Mouse (Mus musculus): ENCODE data around the gene Iqsec3. TPM values are rescaled to one million over a fixed set of nuclear protein-coding genes. Genes with fewer than 3 reads are reported as not detected.
A peak's percentile ranks its signal among the peaks of the same experiment; 100 is the strongest.

The Iqsec3 gene
- polyA plus RNA-seq (2012; rRNA removed): 0.32 and 0.33 TPM in 2 replicates

DNA sequence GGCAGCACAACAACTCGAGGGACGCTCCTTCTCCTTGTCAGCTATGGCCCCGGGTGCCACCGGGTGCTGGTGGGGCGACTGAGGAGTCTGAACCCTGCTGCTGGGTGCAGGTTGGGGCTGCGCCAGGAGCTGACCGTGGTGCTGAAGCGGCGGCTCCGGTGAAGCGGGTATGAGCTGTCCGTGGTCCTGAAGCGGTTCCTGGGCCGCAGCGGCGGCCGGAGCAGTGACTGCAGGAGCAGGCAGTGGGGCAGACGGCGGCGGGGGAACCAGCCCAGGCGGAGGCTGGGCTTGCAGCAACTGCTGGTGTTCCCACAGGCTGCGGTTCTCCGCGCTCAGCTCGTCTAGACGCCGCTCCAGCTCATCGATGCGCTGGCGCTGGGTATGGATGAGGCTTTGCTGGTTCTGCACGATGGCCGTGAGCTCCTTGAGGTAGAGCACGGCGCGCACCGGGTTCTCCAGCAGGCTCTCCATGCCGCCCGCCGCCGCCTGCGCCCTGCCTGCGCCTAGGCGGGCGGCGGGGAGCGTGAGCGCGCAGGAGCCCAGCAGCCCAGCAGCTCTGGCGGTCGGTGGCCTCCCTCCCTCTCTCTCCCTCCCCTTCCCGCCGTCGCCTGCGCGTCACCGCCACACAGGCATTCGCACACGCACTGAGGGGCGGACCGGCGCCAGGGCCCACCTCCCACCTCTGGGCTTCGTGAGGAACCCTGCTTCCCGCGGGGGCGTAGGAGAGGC lies at the start of gene Iqsec3:
Gene Iqsec3, minus strand, starts transcription at position 586 of the 729 bp plus-strand sequence.
- WGBS: 3% methylated on average over 65 of the region's 65 CpGs
- peak; percentile 3 for DNase-seq (ENCODE audit: low read depth, low spot score)

GRCm38 (mm10) chr6:121522106-121522705 lies 48.7 kb upstream of the Iqsec3 start:
- DNase-seq (ENCODE audit: low read depth, low spot score): no peak
- 60% methylated on average over 5 of the region's 5 CpGs for WGBS

GRCm38 (mm10) chr6:121521030-121521429 lies 47.6 kb upstream of the Iqsec3 start:
- no peak for DNase-seq (ENCODE audit: low read depth, low spot score)
- 57% methylated on average over 3 of the region's 3 CpGs for WGBS

DNA sequence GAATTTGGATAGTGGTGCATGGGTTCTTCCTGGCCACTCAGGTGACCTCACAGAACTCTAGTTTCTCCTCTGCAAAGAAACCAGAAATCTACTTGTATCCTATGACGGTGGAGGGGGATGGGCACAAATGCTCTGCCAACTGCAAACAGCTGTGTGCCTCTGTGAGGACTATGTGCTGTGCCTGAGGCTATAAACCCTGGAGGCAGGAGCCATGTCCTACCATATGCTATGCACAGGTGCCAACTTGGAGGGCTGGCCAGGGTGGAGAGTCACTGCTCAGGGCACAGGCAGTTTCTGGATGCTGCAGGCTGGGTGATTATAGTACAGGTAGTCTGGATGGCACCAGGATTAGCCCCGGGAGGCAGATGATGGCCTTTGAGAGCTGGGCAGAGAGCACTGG lies 46.4 kb upstream of the Iqsec3 start:
- no peak for DNase-seq (ENCODE audit: low read depth, low spot score)
- WGBS: 66% methylated on average over 2 of the region's 2 CpGs

GRCm38 (mm10) chr6:121519266-121519810 lies 45.9 kb upstream of the Iqsec3 start:
- WGBS: 60% methylated on average over 5 of the region's 5 CpGs
- no peak for DNase-seq (ENCODE audit: low read depth, low spot score)

DNA sequence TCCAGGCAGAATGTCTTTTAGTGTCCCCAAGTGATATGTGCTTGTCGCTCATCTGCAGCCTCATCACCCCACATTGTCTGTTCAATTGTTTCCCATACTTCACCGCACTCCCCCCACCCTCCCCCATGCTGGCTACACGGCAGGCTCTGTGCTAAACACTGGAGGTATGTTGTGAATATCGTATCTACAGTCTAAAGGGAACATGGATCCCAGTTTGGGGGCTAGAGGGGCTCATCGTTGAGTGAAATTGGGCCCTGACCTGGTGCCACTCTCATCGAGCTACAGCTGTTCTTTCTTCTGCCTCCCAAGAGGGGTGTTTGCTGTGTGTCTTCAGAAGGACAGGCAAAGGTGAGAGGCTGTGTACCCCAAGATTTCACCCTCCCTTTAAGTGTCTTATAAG lies 44.2 kb upstream of the Iqsec3 start:
- 76% methylated on average over 6 of the region's 6 CpGs for WGBS
- DNase-seq (ENCODE audit: low read depth, low spot score): no peak

DNA sequence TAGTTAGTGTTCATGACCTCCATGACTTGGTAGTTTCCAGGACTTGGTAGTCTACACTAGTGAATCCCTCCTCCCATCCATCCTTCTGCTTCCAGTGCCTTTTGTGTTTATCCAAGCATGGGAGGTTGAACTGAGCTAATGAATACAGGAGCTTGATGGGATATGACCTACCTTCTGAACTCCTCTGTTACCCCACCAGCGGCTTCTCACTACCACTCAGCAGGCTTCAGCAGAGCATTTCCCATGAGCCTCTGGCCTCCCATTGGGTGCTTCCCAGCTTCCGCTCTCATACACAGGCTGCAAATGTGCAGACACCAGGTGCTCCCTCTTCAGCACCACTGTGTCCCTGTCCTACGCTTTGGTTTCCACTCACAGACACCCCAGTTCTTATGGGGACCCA lies 36.9 kb upstream of the Iqsec3 start:
- no peak for DNase-seq (ENCODE audit: low read depth, low spot score)
- 90% methylated on average over 3 of the region's 3 CpGs for WGBS

- no peak for DNase-seq (ENCODE audit: low read depth, low spot score)
- 74% methylated on average over 7 of the region's 7 CpGs for WGBS
These were observed 36.4 kb upstream of the Iqsec3 start for GRCm38 (mm10) chr6:121509871-121510270.

DNA sequence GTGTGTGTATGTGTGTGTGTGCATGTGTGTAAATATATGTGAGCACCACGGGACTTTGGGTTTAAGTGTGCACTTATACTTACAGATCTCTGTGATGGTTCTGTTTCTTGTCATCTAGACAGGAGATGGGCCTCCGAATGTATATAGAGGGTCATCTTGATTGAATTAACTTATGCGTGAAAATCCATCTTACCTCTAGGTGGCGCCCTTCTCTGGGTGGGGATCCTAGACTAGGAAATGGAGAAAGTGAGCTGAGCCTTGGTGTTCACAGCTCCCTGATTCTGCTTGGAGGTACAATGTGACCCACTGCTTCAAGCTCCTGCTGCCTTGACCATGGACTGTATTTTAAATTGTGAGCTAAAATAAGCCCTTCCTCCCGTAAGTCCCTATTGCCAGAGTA lies 34.8 kb upstream of the Iqsec3 start:
- no peak for DNase-seq (ENCODE audit: low read depth, low spot score)
- 64% methylated on average over 5 of the region's 5 CpGs for WGBS

DNA sequence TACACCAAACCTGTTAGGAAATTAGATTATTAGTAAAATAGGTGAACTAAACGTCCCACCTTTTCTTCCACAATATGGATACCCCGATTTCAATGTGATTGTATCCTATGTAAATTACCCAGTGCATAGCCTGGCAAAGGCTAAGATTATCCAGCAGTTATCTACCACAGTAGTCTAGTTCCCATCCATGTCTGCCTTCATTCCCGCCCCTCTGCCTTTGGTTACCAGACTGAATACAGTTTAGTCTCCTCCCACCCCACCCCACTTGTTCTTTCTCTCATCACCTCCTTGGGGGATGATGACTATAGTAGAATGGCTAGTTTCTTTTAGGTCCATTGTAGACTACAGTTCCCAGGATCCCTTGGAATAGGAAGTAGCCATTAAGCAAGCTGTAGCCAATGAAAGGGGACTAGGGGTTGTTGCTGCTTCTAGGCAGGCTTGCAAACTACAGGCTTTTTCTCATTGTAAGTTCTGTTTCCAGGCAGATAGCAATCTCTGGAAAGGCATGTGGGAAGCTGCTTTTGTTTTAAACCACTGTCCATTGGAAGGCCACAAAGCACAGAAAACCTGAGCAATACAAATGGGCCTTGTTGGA lies 27.7 kb upstream of the Iqsec3 start:
- WGBS: 74% methylated on average over 3 of the region's 3 CpGs
- no peak for DNase-seq (ENCODE audit: low read depth, low spot score)

- WGBS: 62% methylated on average over 3 of the region's 3 CpGs
- DNase-seq (ENCODE audit: low read depth, low spot score): no peak
These were observed 26.4 kb upstream of the Iqsec3 start for GRCm38 (mm10) chr6:121499856-121500255.

GRCm38 (mm10) chr6:121498819-121499535 lies 25.5 kb upstream of the Iqsec3 start:
- WGBS: 25% methylated on average over 9 of the region's 9 CpGs
- DNase-seq (ENCODE audit: low read depth, low spot score): no peak

DNA sequence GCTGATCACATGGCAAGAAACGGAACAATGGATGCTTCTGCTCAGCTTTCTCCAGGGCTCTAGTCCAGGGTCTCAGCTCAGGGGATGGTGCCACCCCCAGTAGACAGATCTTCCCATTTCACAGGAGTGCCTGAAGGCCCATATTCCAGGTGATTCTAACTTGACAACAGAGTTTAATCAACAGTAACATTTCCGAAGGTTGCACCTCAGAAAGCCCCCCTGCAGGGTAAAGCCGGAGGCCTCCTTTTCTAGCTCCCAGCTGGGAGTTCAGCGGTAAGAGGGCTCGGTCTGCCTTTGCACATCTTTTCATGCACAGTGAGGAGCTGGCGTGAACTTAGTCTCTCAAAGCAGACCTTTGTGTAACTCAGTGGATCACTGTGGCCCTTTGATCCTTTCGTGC lies 22.1 kb upstream of the Iqsec3 start:
- DNase-seq (ENCODE audit: low read depth, low spot score): no peak

GRCm38 (mm10) chr6:121495026-121495425 lies 21.5 kb upstream of the Iqsec3 start:
- WGBS: 100% methylated on average over 1 of the region's 1 CpGs

More for the DNA sequence above, 22.1 kb upstream of the Iqsec3 start:
- 61% methylated on average over 7 of the region's 7 CpGs for WGBS

DNA sequence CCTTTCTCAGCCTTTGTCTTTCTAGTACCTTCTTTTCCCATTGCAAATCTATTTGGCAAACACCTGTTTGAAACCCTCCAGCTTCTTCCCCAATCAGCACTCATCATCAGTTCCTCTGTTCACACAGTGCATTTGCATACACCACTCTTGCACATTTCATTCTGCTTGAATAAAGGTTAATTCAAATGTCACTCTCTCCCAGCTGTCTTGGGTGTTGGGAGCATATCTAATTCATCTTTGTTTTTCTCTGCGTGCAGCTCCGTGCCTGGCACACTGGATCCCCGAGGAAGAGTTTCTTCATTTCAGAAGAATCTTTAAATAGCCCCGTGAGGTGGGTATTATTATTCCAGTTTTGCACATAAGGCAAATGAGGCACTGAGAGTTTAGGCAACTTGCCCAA lies 20.8 kb upstream of the Iqsec3 start:
- no peak for DNase-seq (ENCODE audit: low read depth, low spot score)
- WGBS: 76% methylated on average over 4 of the region's 4 CpGs

More at GRCm38 (mm10) chr6:121495026-121495425, 21.5 kb upstream of the Iqsec3 start:
- no peak for DNase-seq (ENCODE audit: low read depth, low spot score)

GRCm38 (mm10) chr6:121491339-121491738 lies 17.9 kb upstream of the Iqsec3 start:
- DNase-seq (ENCODE audit: low read depth, low spot score): no peak
- 82% methylated on average over 5 of the region's 5 CpGs for WGBS

GRCm38 (mm10) chr6:121472273-121472672 lies 1.2 kb downstream of the Iqsec3 start:
- no peak for DNase-seq (ENCODE audit: low read depth, low spot score)
- 36% methylated on average over 5 of the region's 5 CpGs for WGBS

DNA sequence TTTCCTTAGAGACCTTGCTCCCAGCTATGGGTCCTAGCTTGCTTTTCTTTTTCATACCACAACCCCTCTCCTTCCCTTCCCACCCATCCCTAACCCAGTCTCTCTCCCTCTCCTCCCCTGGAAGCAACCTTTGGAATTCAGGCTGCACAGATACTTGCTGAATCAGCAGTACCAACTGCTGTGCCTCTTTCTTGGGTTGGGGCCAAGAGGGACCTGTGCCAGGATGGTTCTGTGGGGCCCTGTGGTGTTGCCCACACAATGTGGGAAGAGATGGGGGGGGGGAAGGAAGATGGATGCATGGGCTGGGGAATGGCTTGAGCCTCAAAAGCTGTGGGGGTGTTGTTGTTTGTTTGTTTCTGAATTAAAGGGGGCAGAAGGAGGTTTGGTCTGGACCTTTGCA lies 5.2 kb downstream of the Iqsec3 start:
- no peak for DNase-seq (ENCODE audit: low read depth, low spot score)

DNA sequence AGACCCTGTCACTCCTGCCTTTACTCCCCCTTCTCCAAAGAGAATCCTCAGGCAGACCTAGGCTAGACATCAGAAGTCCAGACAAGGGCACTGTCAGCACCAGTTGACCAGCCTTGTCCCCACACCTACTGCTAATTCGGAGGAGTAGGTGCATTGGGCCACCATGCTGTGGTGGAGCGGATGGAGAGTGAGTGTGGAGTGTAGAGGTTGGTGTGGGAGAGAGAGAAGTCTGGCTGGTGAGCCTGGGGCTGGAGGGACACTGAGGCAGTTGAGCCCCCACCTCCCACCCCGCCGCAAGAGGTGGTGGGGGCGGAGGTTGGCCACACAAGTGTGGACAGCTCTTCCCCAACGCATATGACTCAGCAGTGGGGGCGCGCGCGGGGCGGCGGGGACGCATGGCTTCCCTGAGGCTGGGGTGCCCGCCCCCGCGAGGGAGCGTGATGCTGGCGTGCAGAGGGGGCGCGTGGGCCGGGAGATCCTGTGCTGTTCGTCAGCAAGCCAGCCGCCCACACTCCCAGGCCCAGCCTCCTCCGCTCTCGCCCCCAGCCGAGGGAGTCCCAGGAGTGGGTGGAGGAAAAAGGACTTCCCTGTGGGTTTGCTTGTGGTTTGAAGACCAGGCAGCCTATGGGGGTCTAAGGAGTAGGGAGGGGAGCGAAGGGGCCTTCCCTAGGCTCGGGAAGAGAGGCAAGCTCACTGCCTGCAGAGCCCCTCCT lies 10.7 kb downstream of the Iqsec3 start:
- no peak for DNase-seq (ENCODE audit: low read depth, low spot score)

More for the DNA sequence above, 10.7 kb downstream of the Iqsec3 start:
- 7% methylated on average over 28 of the region's 28 CpGs for WGBS

Measured in large intestine, adult 2 months (tissue).